Mouse (Mus musculus) CD4-positive, CD25-positive, alpha-beta regulatory T cell, adult 4 months (primary cell): ENCODE data around the gene Hnrnph3. TPM values are rescaled to one million over a fixed set of nuclear protein-coding genes. Genes with fewer than 3 reads are reported as not detected.

Experiments
- ATAC-seq: one replicate; pipeline ENCODE4 v1.8.0; 2017
- polyA plus RNA-seq, 2 experiments: library from polyadenylated mRNA; unstranded; fragments of 100-300 nt; shearing (Covaris generic); gene quantifications; one replicate each; pipeline ENCODE4 v1.2.1; 2017

The Hnrnph3 gene
- polyA plus RNA-seq, 2 experiments from 2014 or later: 101 to 116 TPM

DNA sequence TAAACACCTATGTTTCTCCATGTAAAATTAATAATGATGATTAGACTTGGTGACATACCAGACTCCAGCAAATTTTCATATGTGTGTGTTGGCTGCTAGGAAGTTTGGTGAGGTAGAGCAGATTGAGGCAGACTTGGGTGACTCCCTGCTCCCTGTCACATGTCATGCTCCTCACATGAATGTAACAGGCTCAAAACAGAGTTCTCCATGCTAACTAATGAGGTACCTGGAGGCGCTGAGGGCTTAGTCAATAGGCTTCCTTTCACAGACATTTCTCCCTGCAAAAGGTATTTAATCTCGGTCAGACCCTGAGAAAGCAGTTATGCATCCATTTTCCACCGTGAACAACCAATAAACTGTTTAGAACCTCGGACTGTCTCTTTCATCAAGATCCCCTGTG is 4.4 kb upstream of the Hnrnph3 start:
- ATAC-seq: no peak

DNA sequence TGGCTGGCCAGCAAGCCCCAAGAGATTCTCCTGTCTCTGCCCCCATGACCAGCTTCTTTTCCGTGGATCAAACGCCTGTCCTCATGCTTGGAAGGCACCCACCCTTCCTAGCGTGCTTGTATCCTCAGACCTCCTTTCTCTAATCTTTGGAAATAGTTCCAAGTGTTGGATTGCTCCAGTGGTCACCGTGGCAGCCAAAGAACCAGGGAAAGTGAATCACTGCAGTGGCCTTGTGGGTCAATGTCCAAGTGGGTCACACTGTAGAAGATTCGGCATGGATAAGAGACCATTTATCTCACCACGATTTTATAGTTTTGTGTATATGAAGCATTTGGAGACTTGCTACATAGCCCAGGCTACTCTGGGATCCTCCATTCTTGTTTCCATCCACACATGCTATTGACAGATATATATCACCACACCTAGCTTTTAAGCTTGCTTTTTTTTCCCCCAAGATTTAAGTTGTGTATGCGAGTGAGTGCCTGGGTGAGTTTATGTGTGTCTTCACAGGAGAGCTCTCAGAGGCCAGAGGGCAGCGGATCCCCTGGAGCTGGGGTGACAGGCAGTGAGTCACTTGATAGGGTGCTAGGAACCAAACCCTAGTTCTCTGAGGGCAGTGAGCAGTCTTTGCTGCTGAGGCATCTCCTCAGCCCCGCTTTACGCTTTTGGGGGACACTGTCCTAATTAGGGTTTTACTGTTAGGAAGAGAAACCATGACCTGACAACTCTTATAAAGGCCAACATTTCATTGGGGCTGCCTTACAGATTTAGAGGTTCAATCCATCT is 3.6 kb upstream of the Hnrnph3 start:
- ATAC-seq: no peak

- no peak for ATAC-seq
Measured at GRCm38 (mm10) chr10:63026795-63027160, 2.8 kb upstream of the Hnrnph3 start.

DNA sequence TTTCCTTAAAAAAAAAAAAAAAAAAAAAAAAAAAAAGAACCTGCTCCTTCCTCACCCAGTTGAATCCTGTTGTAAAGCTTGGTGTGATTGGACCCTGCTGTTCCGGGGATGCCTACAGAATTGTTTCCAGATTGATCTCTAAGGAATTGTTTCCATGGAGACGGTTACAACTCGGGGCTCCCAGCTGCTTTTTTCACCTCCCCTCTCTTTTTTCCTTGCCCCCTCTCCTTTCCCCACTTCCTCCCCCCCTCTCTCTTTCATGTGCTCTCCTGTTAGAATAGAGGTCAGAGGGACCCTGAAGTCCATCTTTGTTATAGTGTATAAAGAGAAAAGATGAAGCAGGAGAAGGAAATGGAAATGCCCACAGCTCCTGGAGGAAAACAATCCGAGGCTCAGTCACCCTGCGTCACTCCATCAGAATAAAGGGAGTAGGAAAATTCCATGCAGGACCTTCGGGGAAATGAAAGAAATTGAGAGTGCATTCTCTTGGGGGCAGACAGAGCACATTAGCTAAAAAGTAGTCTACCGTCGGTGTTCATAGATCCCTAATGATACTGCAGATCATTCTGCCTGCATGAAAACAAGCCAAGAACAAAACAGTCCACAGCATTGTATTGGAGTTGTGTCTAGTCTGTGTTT is 2.3 kb upstream of the Hnrnph3 start:
- ATAC-seq: no peak

DNA sequence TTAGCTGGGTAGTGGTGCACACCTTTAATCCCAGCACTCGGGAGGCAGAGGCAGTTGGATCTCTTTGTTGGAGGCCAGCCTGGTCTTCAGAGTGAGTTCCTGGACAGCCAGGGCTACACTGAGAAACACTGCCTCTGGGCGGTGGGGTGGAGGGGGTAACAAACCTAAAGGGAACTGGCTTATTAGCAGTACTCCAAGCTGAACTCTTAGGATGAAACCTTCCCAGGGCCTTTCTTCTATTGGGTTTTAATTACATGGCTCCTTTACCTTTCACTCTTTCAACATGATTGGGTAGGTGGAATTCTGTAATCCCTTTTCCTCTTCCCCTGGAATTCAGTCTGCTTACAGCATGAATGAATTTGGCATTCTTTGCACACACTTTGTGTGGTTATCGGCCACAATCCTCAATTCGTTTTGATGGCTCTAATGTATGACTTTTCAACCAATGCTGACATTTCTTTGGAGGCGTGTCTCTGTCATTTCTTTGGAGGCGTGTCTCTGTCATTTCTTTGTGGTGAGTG is 1.5 kb upstream of the Hnrnph3 start:
- no peak for ATAC-seq

DNA sequence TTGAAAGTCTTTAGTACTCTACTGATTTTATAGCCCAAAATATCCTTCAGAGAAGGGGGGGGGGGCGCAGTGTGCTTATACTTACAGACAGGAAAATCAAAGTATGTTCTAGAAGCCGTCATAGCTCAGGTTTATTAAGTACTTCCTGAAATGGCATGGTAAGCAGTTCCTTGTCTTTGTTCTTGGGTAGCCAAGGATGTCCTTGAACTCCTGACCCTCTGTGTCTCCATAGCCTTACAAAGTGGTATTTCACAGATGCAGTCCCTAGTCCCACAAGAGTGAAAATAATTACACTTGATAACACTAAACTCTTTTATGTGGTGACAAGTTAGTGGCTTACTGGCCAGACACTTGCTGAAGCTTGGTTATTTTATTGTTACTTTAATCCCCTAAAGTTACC is 999 bp upstream of the Hnrnph3 start:
- no peak for ATAC-seq

DNA sequence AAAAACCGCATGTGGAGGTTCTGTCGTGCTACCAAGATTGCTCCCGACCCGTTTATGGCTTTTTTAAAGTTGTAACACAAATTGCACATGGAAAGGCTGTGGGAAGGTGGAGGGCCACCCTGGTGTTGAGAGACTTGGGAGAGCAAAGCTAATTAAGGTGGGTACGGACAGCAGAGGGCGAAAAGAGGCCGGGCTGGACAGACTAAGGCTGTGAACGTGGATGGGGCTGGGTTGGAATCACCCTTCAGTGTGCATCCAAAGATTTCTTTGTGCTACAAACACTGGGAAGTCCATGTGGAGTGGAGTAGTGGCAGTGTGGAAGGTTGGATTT is 528 bp upstream of the Hnrnph3 start:
- no peak for ATAC-seq

GRCm38 (mm10) chr10:63023121-63023748 is 782 bp downstream of the Hnrnph3 start:
- ATAC-seq: peak; percentile 28

- ATAC-seq: no peak
Measured at GRCm38 (mm10) chr10:63022541-63023120, 1.4 kb downstream of the Hnrnph3 start.

DNA sequence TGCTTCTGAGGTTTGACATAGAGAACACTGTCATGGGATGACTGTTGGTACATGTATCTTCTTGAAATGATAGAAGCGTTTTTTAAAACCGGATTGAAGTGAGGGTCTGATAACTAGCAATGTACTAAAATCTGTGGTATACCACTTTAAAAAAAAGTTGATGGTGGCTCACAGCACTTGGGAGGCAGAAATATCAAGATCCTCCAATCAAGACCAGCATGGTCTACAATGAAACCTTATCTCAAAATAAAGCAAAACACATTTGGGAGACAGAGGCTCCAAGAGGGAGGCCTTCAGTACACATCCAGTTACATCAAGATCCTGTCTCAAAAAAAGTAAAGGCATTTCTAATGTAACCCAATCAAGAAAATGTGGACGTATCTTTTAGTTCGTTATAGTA is 2.3 kb downstream of the Hnrnph3 start:
- ATAC-seq: no peak

DNA sequence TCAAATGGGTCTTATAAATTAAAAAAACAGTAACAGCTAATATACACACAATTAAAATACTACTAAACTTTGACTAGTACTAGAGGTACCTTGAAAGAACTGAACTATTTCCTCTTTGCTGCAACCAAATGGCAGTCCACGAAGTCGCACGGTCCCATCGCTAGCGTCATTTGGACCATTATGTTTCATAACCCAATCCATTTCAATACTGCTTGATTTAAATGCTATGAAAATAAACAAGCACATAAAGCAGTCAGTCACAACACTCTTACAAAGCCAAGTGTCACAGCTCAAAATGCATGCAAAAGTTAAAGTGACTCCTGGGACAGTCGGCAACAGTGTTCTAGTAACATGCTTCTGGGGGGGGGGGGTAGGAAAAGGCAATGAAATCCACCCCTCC is 4.7 kb downstream of the Hnrnph3 start:
- no peak for ATAC-seq

- ATAC-seq: no peak
Measured at GRCm38 (mm10) chr10:63014168-63014567, 9.8 kb downstream of the Hnrnph3 start.

DNA sequence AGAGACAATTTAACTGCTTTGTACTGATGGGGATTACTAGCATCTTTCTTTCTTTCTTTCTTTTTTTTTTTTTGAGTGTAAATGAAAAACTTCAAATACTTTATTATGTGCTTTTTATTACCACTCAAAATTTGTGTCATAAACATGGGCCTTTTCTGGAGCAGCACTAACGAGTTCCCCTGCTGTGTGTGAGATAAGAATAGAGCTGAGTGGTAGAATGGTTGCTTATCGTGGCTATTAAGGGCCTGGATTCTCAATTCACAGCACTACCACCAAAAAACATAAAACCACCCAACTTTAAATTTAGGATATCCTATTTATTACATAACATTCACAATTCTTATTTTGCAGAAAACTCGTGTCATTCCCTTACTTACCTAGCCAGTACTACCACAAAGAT is 10.5 kb downstream of the Hnrnph3 start:
- ATAC-seq: no peak

DNA sequence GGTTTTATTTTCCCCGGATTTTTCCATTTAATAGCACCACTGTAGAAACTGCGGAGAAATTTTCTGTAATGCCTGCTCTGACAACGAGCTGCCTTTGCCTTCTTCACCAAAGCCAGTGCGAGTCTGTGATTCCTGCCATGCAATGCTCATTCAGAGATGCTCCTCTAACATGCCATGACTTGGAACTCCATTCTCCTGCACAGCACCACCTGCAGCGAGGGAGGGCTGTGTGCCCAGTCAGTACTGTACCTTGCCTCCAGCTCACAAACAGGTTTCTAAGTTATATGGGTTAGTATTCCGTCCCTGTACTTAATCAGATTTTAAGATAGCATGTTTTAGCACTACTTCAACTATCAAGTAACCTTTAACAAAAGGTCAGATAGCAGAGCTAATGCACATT is 12.5 kb downstream of the Hnrnph3 start:
- ATAC-seq: no peak

DNA sequence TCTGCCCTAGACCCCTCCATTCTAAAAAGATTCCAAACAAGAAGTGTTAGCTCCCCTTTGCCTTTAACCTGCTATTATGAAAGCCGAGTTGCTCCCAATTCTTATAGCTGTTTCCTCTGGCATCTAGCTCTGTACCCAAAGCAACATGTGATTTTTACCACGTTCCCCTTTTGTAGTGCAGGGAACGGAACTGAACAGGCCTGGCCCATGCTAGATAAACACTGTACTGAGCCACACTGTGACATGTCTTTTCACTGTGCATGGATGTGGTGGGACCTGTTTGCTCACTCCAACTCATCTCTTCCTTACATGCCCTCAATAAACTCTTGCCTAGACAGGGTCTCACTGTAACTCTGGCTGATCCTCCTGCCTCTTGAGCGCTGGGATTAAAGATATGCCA is 13.7 kb downstream of the Hnrnph3 start:
- ATAC-seq: no peak

DNA sequence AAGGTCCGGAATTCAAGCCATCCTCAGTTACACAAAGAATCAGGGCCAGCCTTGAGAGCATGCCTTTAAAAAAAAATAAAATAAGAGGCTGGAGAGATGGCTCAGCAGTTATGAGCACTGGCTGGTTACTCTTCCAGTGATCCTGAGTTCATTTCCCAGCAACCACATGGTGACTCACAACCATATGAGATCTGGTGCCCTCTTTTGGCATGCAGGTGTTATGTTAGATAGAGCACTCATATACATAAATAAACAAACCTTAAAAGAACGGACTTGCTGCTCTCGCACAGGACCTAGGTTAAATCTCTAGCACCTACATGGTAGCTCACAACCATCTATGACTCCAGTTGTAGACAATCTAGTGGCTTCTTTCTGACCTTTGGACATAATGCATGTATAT is 15.8 kb downstream of the Hnrnph3 start:
- ATAC-seq: no peak

GRCm38 (mm10) chr10:63004556-63004955 is 19.5 kb downstream of the Hnrnph3 start:
- no peak for ATAC-seq

DNA sequence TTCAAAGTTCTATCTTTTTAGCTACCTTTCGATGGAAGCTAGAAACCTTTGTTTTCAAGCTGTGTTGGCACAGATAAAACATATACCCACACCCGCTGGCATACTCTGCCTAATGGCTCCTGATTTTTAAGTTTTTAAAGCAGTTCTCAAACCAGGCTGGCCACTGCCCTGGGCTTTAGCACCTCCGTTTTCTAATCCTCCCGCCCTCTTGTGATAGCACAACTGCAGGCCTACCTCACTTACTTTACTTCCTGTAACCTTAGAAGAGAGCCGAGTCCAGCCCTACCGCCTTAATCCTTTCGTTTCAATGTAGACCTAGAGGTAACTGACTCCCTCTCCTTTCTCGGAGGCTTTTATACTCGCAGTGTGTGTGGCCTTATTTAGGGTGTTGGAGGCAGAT is 20.8 kb downstream of the Hnrnph3 start:
- ATAC-seq: no peak

- ATAC-seq: no peak
Measured at GRCm38 (mm10) chr10:63000584-63000983, 23.4 kb downstream of the Hnrnph3 start.

DNA sequence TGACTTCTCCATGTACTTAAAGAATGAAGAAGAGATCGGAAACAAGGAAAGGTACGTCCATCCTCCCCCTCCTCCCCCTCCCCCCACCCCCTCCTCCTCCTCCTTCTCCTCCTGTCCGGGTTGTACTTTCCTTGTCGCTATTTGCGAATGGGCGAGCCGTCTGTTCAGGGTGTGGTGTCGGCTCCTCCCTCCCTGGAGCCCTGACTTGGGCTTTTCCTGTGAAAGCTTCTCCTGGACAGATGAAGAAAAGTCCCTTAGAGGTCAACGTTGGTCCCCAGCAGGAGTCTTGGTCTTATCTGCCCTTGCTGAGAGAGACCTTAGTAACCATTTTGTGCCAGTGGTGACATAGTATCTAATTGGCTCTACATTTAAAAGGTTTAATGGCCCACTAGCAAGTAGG is 30.0 kb downstream of the Hnrnph3 start:
- ATAC-seq: no peak

- no peak for ATAC-seq
Measured at GRCm38 (mm10) chr10:62990636-62991035, 33.4 kb downstream of the Hnrnph3 start.

- ATAC-seq: no peak
Measured at GRCm38 (mm10) chr10:62987341-62987740, 36.7 kb downstream of the Hnrnph3 start.

DNA sequence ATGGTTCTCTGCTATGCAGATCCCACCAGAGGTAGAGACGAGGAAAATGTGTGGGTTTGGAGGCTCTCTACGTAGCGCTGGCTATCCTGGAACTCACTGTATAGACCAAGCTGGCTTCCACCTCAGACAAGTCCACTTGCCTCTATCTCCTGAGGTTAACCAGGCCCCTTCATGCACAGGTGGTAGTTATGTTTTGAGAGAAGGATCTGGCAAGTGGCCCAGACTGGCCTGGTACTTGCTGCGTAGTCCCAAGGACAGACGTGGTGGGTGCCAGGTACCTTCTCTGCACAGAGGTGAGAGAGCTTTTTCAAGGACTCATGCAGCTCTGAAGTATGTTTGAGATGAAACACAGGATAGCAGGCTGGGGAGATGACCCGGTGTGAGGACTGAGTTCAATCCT is 39.5 kb downstream of the Hnrnph3 start:
- ATAC-seq: peak; percentile 15

DNA sequence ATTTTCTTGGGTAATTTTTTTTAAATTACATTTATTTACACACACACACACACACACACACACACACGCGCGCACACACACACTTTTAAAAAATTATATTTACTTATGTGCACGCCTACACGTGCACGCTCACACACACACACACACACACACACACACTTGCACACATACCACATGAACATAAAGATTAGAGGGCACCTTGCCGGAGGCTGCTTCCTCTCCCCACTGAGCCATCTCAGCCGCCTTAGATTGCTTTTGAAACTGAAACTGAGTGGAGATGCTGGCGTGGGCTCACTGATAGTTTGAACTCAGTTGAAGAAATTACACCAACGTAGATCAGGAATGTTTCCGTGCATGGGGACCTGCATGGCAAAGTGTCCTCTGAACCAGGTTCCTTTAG is 39.9 kb downstream of the Hnrnph3 start:
- peak; percentile 69 for ATAC-seq
